Mouse (Mus musculus) bone marrow macrophage, adult 2 months (primary cell): ENCODE data around the gene Rxfp4.

Experiments
- CTCF ChIP-seq: IDR thresholded peaks from 2 replicates; pipeline ENCODE4 v1.5.1; 2012; ENCODE audit warnings: low read depth, mild to moderate bottlenecking, low read length, moderate library complexity
- POLR2A ChIP-seq: IDR thresholded peaks from 2 replicates; pipeline ENCODE4 v1.6.1; 2012; ENCODE audit warnings: mild to moderate bottlenecking, low read depth, low read length, borderline replicate concordance

DNA sequence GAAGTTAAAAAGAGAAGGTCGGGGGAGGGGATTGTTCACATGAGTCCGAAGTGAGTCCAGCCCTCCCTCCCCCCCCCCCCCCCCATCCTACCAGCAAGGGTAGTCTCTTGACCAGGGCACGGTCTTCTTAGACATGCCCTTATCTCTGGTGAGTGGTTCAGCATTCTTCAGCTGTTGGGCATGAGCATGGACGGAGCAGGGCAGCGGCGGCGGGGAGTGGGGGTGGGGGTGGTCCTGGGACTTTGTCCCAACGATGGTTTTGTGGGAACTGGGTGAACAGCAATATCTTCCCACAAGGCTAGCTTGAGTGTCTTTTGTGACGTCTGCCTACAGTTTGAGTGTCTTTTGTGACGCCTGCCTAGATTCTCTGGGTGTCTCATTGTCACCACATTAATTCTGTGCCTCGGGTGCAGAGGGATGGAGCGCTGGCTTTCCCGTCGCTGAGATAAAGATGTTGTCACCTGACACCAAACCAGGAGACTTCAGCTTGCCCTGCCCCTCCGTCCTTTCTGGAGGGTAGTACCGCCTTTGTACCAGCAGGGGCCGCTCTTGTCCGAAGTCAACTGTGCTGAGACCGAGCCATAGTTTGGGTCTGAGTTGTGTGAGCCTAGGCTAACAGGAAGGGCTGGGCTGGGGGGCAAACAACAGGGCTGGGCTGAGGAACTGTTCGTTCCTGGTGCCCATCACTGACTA, 45.7 kb downstream of the Rxfp4 start:
- no peak for TF ChIP-seq POLR2A
- TF ChIP-seq CTCF, result peak; percentile 52; the same call in 1 of the 2 replicates
